Mouse (Mus musculus): ENCODE results near the gene Mgat4e.

DNA sequence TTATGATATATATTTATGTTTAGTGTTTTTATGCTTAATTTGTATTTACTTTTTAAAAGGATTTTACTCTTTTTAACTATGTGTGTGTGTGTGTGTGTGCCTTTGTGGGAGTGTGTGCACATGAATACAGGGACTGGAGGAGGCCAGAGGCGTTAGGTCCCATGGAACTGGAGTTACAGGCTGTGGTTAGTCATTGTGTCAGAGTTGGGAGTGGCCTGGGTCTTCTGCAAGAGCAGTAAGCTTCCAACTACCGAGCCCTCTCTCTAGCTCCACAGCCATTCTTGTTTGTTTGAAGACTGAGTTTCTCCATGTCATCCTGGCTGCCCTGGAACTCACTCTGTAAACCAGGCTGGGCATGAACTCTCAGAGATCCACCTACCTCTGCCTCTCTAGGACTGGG, 27.2 kb downstream of the Mgat4e start:
- TF ChIP-seq CTCF (IDR thresholded peaks at IDR 0.05; ENCODE audit: extremely low read depth, insufficient read depth, low read length) (no peak), POLR2A (IDR thresholded peaks at IDR 0.05; ENCODE audit: extremely low read depth, insufficient read depth, low read length) (no peak)

Data from cortical plate, adult 2 months (tissue).